Mouse (Mus musculus) C2C12 (cell line): ENCODE measurements around the gene Rps6kc1.

Experiments
- CEBPB ChIP-seq: IDR thresholded peaks from one replicate; pipeline ENCODE4 v1.6.1; 2011; ENCODE audit warnings: low read depth, mild to moderate bottlenecking, control low read depth, moderate library complexity
- CTCF ChIP-seq: IDR thresholded peaks from one replicate; pipeline ENCODE4 v1.5.1; 2011; ENCODE audit not compliant: control insufficient read depth, insufficient read depth, insufficient read length
- MAX ChIP-seq: IDR thresholded peaks from one replicate; pipeline ENCODE4 v1.6.1; 2011; ENCODE audit warnings: mild to moderate bottlenecking, control low read depth
- MYOD1 ChIP-seq: IDR thresholded peaks from one replicate; pipeline ENCODE4 v1.6.1; 2011; ENCODE audit warnings: low read depth; ENCODE audit not compliant: control insufficient read depth, insufficient read length
- MYOG ChIP-seq: IDR thresholded peaks from one replicate; pipeline ENCODE4 v1.6.1; 2011; ENCODE audit not compliant: control insufficient read depth, insufficient read length; ENCODE audit errors: extremely low read depth
- USF1 ChIP-seq: IDR thresholded peaks from one replicate; pipeline ENCODE4 v1.6.1; 2011; ENCODE audit warnings: low read depth, mild to moderate bottlenecking, control low read depth, moderate library complexity

GRCm38 (mm10) chr1:190958821-190959220 is 47.3 kb upstream of the Rps6kc1 start:
- TF ChIP-seq MYOG (no peak), MAX (no peak), CEBPB (no peak), CTCF (no peak), MYOD1 (no peak), USF1 (no peak)
